Mouse (Mus musculus): ENCODE data around the gene Gm20888.
"Not testable (repeated sequence)": the region's sequence is repeated elsewhere in the genome, so short reads cannot be mapped to it uniquely, and the experiment has no call there.

Gene Gm20888

GRCm38 (mm10) chrY:70441582-70441981 lies at the start of gene Gm20888:
Gene Gm20888, plus strand, starts transcription at chrY:70441882.
- not testable (repeated sequence) for DNase-seq (ENCODE audit: low read depth)

Measured in c-Kit-positive CD71-negative TER-119-negative erythroid progenitor cells, embryonic 14.5 days (primary cell).